Mouse (Mus musculus) hindbrain, embryonic 14.5 days (tissue): ENCODE data around the gene Gm7075. TPM values are rescaled to one million over a fixed set of nuclear protein-coding genes. Genes with fewer than 3 reads are reported as not detected.
"Not testable (repeated sequence)": the region's sequence is repeated elsewhere in the genome, so short reads cannot be mapped to it uniquely, and the experiment has no call there.

Source experiments
- ATAC-seq: fragments of 200-750 bp; cut with Nextera tagmentation; 2 replicates; pipeline ENCODE4 v1.8.0; 2017; ENCODE audit warnings: moderate number of reproducible peaks, mild to moderate bottlenecking, moderate TSS enrichment, moderate library complexity; ENCODE audit not compliant: low FRiP score
- DNase-seq: peaks from one replicate; pipeline ENCODE4 v3.0.0-alpha.2; 2015; ENCODE audit warnings: low spot score
- H3K27ac ChIP-seq: fragments of 300-500 bp; sonication (generic); 2 replicates; pipeline ENCODE4 v1.5.1; 2014; ENCODE audit warnings: mild to moderate bottlenecking, moderate library complexity
- H3K27me3 ChIP-seq: fragments of 300-500 bp; sonication (generic); 2 replicates; pipeline ENCODE4 v1.6.1; 2014; ENCODE audit warnings: mild to moderate bottlenecking, low read length, mixed read lengths; ENCODE audit not compliant: control insufficient read depth, insufficient read depth
- H3K36me3 ChIP-seq: fragments of 300-500 bp; sonication (generic); replicated peaks from 2 replicates; pipeline ENCODE4 v1.6.1; 2014; ENCODE audit not compliant: control insufficient read depth, insufficient read depth
- H3K4me1 ChIP-seq: fragments of 300-500 bp; sonication (generic); replicated peaks from 2 replicates; pipeline ENCODE4 v1.6.1; 2014; ENCODE audit warnings: antibody characterized with exemption, low read length, mixed read lengths; ENCODE audit not compliant: control insufficient read depth, insufficient read depth
- H3K4me2 ChIP-seq: fragments of 300-500 bp; sonication (generic); replicated peaks from 2 replicates; pipeline ENCODE4 v1.6.1; 2014; ENCODE audit warnings: mild to moderate bottlenecking, moderate library complexity
- H3K4me3 ChIP-seq: fragments of 300-500 bp; sonication (generic); replicated peaks from 2 replicates; pipeline ENCODE4 v1.5.1; 2014; ENCODE audit warnings: mild to moderate bottlenecking, low read length
- H3K9ac ChIP-seq: fragments of 300-500 bp; sonication (generic); 2 replicates; pipeline ENCODE4 v1.6.1; 2014
- H3K9me3 ChIP-seq: fragments of 300-500 bp; sonication (generic); 2 replicates; pipeline ENCODE4 v1.6.1; 2016; ENCODE audit warnings: low read length; ENCODE audit not compliant: control insufficient read depth
- WGBS: fragments of 180-500 bp; shearing (Covaris S2); extraction: QIAGEN DNeasy Blood & Tissue Kit; methylation state at CpG from one replicate; pipeline ENCODE4 v1.1.7; 2014; 5-methylcytosine and 5-hydroxymethylcytosine counted together
- polyA plus RNA-seq: library from polyadenylated mRNA; unstranded; fragments of >200 nt; fragmentation: Nextera tagmentation; extraction: Ambion mirVana; gene quantifications from 2 replicates; pipeline ENCODE4 v1.2.1, GENCODE M21; 2014

The Gm7075 gene
- polyA plus RNA-seq, 1 experiment from 2014 or later = not detected

- Histone ChIP-seq H3K27me3 (no peaks in the 10 kb centered on the region), H3K4me2 (no peak overlapping the region), H3K36me3 (no peaks in the 10 kb centered on the region), H3K4me1 (no peaks in the 10 kb centered on the region), H3K4me3 (no peak overlapping the region), H3K9me3 (no peaks in the 10 kb centered on the region), H3K9ac (no peak overlapping the region), H3K27ac (no peak overlapping the region)
- DNase-seq = no peak
- no peak for ATAC-seq
- WGBS = 82% methylated on average over 9 of the region's 9 CpGs
Measured at GRCm38 (mm10) chr10:63423591-63424474, 2.2 kb upstream of the Gm7075 start.

- Histone ChIP-seq H3K9me3 (no peaks in the 10 kb centered on the region), H3K27ac (no peak overlapping the region), H3K4me2 (no peak overlapping the region), H3K9ac (no peak overlapping the region), H3K4me1 (no peaks in the 10 kb centered on the region), H3K27me3 (no peaks in the 10 kb centered on the region), H3K36me3 (no peaks in the 10 kb centered on the region), H3K4me3 (no peak overlapping the region)
- no peak for ATAC-seq
- WGBS = 77% methylated on average over 5 of the region's 5 CpGs
- peak; percentile 32 for DNase-seq
Measured at GRCm38 (mm10) chr10:63422736-63422992, 1.1 kb upstream of the Gm7075 start.

- Histone ChIP-seq H3K4me2 (no peak overlapping the region), H3K9me3 (no peaks in the 10 kb centered on the region), H3K9ac (no peak overlapping the region), H3K4me1 (no peaks in the 10 kb centered on the region), H3K27ac (no peak overlapping the region), H3K4me3 (no peak overlapping the region), H3K36me3 (no peaks in the 10 kb centered on the region), H3K27me3 (no peaks in the 10 kb centered on the region)
- DNase-seq = no peak
- ATAC-seq = no peak
- 57% methylated on average over 5 of the region's 5 CpGs for WGBS
Measured at GRCm38 (mm10) chr10:63417061-63417460, 4.5 kb downstream of the Gm7075 start.

GRCm38 (mm10) chr10:63415850-63416249 lies 5.7 kb downstream of the Gm7075 start:
- no peak for ATAC-seq
- WGBS = 72% methylated on average over 7 of the region's 7 CpGs
- no peaks in the 10 kb centered on the region for H3K9me3 ChIP-seq
- H3K4me3 ChIP-seq = no peak overlapping the region; the same call in 1 of the 2 replicates
- no peaks in the 10 kb centered on the region for H3K27me3 ChIP-seq
- no peak overlapping the region for H3K27ac ChIP-seq
- H3K9ac ChIP-seq = no peak overlapping the region
- H3K4me2 ChIP-seq = peak overlapping the region; percentile 15; the same call in 1 of the 2 replicates
- no peaks in the 10 kb centered on the region for H3K36me3 ChIP-seq
- DNase-seq = no peak
- no peaks in the 10 kb centered on the region for H3K4me1 ChIP-seq

GRCm38 (mm10) chr10:63415287-63415686 lies 6.3 kb downstream of the Gm7075 start:
- no peak overlapping the region for H3K27ac ChIP-seq
- H3K4me3 ChIP-seq = no peak overlapping the region
- no peak overlapping the region for H3K4me2 ChIP-seq
- ATAC-seq (no peak), DNase-seq (no peak)
- WGBS = 89% methylated on average over 7 of the region's 7 CpGs
- no peak overlapping the region for H3K9ac ChIP-seq
- no peaks in the 10 kb centered on the region for H3K4me1 ChIP-seq
- no peaks in the 10 kb centered on the region for H3K36me3 ChIP-seq
- H3K27me3 ChIP-seq = no peaks in the 10 kb centered on the region
- H3K9me3 ChIP-seq = no peaks in the 10 kb centered on the region

GRCm38 (mm10) chr10:63412756-63413155 lies 8.8 kb downstream of the Gm7075 start:
- Histone ChIP-seq H3K4me3 (no peak overlapping the region), H3K9ac (no peak overlapping the region), H3K9me3 (no peaks in the 10 kb centered on the region), H3K27ac (no peak overlapping the region), H3K36me3 (no peaks in the 10 kb centered on the region), H3K4me1 (no peaks in the 10 kb centered on the region), H3K27me3 (no peaks in the 10 kb centered on the region), H3K4me2 (no peak overlapping the region)
- 89% methylated on average over 17 of the region's 17 CpGs for WGBS
- ATAC-seq (no peak), DNase-seq (no peak)

GRCm38 (mm10) chr10:63411674-63412073 lies 9.9 kb downstream of the Gm7075 start:
- H3K9me3 ChIP-seq, H3K9ac ChIP-seq, H3K4me1 ChIP-seq, H3K4me2 ChIP-seq, H3K4me3 ChIP-seq, H3K27ac ChIP-seq, ATAC-seq, H3K27me3 ChIP-seq, H3K36me3 ChIP-seq, DNase-seq: not testable (repeated sequence)
- WGBS = 100% methylated on average over 6 of the region's 7 CpGs

GRCm38 (mm10) chr10:63410162-63410956 lies 11.2 kb downstream of the Gm7075 start:
- no peak; the same call in 1 of the 2 replicates for ATAC-seq

GRCm38 (mm10) chr10:63403636-63404035 lies 18.0 kb downstream of the Gm7075 start:
- Histone ChIP-seq H3K27me3 (no peaks in the 10 kb centered on the region), H3K4me1 (no peaks in the 10 kb centered on the region), H3K9me3 (no peaks in the 10 kb centered on the region), H3K4me3 (no peak overlapping the region), H3K4me2 (no peak overlapping the region), H3K36me3 (no peaks in the 10 kb centered on the region), H3K9ac (no peak overlapping the region), H3K27ac (no peak overlapping the region)
- WGBS = 79% methylated on average over 2 of the region's 2 CpGs
- ATAC-seq (no peak), DNase-seq (no peak)

More at GRCm38 (mm10) chr10:63410162-63410956, 11.2 kb downstream of the Gm7075 start:
- DNase-seq = no peak
- Histone ChIP-seq H3K9me3 (no peaks in the 10 kb centered on the region), H3K27ac (no peak overlapping the region), H3K4me2 (no peak overlapping the region), H3K4me1 (no peaks in the 10 kb centered on the region), H3K27me3 (no peaks in the 10 kb centered on the region), H3K4me3 (no peak overlapping the region), H3K9ac (no peak overlapping the region), H3K36me3 (no peaks in the 10 kb centered on the region)
- WGBS = 66% methylated on average over 16 of the region's 16 CpGs
